Mouse (Mus musculus): ENCODE measurements around the gene Kirrel3.

Kirrel3 gene

DNA sequence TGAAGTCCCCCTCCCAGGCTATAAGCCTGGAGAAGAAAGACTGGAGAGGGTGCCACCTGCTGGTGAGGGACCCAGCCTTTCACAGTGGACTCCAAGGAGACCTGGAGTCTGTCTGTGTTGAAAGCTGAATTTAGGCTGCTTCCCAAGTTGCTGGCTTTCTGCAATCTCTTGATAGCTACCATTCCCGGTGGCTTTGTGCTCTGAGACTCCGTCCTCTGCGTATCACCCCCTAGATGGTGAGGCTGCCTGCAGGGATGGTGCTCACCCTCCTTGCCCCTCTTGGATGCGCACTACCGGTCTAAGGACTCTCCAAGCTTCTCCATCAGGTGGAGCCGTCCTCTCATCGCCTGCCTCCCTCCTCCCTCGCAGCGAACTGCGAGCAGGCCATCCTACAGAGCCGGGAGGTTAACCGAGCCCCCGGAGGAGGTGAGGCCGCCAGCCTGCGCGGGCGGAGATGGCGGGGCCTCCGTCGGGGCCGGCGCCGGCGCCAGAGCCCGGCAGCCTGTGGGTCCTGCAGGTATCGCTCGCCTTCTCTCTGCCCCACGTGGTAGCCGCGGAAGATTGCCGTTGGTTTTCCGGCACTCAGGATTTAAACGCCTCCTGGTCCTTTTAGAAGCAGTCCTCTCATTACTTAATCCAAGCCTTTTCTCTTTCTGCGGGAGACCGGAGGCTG, at the start of gene Kirrel3:
Gene Kirrel3 (plus strand): TSS at position 136 of the 673 bp plus-strand sequence.
- peak; percentile 6 for DNase-seq (ENCODE audit: low read depth, low spot score)

DNA sequence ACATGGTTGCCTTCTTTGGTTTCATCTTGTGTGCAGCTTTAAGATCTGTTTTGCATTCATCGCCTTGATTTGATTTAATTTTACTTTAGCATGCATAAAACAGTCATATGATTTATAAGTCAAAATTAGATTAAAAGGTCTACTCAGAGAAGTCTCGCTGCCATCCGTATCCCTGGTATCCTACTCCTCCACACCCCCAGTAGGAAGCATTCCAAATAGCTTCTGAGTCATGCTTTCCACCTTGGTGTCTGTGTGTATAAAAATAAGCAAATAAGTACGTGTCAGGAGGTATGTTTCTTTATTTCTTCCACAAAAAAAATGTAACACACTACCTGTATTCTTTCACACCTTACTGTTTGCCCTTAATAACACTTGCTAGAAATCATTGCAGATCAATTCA, 45.0 kb upstream of the Kirrel3 start:
- no peak for DNase-seq (ENCODE audit: low read depth, low spot score)

DNA sequence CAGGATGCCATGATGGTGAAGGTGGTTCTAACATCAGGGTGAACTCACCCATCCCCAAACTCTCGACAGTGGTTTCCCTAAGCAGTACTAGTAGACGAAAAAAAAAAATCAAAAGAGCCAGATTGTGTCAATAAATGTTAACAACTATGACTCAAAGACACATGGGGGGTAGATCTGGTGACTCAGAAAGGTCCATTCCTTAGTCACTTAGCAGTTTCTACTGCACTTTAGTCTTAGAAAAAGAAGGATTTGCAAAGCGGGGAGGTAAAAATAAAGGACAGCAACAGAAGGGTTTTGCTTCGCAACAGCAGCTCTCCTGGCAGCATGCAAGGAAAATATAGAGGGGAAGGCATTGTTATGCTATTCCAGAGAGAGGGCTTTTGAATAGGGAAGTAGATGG, 41.7 kb upstream of the Kirrel3 start:
- no peak for DNase-seq (ENCODE audit: low read depth, low spot score)

DNA sequence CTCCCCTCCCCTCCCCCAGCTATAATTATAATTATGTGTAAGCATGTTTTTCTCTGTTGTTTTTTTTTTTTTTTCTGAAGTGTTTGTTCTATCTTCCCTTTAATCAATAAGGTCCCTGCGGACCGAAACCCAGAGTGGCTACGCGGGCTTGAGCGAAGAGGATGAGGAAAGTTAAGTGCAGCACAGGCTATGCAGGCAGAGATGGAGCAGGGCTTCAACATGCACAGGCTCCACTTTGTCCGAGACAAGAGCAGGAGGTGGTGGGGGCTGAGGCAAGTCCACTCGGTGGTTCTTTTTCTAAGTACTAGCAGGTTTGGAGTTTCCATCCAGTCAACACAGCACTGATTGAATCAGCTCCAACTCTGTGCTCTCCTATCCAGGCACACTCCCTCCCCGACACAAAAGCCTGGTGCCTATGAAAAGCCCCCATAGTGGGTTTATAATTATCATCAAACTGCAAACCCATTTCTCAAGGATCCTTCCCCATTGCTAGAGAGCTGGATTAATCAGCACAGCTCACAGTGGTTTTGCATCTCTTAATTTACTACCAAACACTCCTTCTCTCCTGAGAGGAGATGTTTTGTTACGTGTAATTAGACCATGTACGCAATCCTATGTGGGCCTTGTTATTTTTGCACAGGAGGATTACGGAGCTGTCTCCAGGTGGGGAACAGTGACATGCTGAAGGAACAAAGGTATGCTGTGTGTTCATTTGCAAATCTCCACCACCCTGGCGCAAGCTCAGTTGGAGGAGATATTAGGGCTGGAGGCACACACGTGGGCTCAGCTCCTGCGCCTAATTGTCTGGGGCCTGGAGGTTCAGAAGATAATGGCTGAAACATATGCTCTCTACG, 39.0 kb upstream of the Kirrel3 start:
- DNase-seq (ENCODE audit: low read depth, low spot score), result no peak

DNA sequence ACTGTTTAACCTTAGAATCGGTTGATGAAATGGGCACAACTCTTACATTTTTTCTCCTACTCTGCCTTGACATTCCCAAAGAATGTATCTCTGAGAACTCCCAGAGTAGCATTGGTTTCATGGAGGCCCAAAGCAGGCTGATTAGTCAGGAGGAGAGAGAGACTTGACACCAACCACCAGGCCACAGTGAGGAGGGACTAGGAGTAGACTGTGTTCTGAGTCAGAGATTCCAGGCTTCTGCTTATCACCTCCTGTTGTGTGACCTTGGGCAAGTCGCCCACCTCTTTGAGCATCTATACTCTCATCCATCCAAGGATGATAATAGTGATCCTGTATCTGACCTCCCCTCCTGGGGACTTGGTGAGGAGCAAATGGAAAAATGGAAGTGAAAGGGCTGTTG, 38.0 kb upstream of the Kirrel3 start:
- no peak for DNase-seq (ENCODE audit: low read depth, low spot score)

DNA sequence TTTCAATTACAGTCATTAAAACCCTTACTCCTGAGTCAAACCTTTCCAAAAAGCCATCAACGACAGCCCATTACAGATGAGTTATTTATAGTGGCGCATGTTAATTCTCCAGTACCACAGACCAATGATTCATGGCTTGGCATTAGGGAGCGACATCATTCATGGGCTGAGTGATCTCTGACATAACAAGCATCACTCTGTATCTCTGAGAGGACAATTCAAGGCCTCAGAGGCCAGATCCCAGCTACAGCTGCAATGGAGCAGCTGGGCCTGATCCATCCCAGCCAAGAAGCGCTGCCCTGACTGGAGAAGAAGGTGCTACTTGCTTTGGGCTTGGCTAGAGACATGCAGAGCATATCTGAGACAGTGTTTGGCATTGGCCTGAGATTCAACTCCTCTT, 37.2 kb upstream of the Kirrel3 start:
- DNase-seq (ENCODE audit: low read depth, low spot score), result no peak

DNA sequence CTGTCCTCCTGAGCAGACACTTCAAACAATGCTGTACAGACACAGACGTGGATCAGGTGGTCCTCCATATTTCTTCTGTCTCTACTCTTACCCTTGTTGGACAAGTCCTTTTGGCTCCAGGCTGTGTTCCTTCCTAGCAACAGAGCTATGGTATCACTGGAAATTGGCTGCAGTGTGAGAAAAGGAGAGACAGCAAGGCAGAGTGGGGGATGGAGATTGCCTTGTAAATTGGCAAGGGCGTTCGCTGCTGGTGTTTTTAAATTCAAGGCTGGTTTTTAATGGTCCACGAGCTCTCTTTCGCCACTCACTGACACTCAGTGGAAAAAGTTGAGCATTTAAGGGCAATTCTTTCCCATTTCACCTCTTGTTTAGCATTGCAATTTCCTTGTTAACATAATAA, 27.5 kb upstream of the Kirrel3 start:
- DNase-seq (ENCODE audit: low read depth, low spot score), result no peak

DNA sequence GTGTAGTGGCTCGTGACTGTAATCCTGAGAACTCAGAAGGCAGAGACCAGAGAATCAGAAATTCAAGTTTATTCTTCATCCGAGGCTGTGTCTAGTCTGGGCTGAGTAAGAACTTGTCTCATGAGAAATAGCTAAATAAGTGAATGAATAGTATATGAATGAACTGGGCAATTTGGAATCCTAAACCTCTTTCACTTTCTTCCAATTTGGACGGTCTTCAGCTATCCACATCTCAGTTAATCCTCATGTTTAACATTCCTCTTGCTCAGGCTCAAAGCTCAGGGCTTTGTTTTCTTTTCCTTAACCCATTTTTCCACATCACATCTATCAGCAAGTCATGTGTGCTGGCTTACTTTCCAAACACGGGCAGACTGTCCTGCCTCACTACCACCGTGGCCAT, 25.7 kb upstream of the Kirrel3 start:
- DNase-seq (ENCODE audit: low read depth, low spot score), result no peak

DNA sequence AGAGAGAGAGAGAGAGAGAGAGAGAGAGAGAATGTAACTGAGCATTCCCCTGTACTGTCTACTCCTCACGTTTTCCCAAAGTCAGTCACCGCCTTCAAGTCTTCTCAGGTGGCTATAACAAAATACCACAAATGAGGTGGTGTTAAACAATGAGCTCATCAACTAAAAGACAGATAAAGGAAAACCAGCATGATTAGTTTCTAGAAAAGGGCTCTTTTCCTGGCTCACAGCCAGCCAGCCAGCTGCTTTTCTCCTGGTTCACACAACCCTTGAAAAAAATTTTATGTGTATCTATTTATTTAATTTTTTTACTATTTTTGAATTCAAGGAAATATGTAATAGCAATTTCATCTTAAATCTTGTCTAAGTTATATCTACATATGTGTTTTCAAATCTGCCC, 22.0 kb upstream of the Kirrel3 start:
- no peak for DNase-seq (ENCODE audit: low read depth, low spot score)

DNA sequence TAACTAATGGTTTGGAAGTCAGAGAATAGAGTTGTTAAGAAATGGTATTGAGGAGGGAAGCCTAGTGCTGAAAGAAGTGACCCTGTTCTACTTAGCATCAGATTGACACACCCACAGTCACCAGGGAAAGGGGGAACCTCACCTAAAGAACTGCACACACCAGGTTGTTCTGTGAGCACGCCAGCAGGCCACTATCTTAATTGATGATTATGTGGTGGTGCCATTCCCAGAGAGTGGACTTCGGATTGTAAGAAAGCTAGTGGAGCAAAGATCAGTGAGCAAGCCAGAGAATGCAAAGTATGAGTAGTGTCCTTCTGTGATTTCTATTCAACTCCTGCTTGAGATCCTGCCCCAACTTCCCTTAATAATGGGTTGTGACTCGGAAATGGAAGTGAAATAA, 19.6 kb upstream of the Kirrel3 start:
- DNase-seq (ENCODE audit: low read depth, low spot score), result no peak

DNA sequence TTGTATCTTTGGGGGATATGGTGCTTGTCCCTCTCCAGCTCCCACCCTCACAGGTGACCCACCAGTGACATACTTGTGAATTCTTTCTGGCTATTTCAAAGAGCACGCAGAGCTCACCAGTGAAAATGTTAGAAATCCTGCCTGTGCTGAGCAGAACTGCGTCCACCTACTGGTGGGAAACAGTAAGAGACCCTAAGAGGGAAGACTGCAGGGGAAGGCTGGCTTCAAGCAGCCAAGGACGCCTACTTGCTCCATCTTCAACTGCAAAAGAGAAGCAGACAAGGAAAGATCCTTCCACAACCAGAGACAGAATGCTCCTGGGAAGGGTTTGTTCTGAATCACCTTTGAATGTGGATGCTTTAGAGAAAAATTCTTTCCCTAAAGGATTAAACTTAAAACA, 16.5 kb upstream of the Kirrel3 start:
- no peak for DNase-seq (ENCODE audit: low read depth, low spot score)

DNA sequence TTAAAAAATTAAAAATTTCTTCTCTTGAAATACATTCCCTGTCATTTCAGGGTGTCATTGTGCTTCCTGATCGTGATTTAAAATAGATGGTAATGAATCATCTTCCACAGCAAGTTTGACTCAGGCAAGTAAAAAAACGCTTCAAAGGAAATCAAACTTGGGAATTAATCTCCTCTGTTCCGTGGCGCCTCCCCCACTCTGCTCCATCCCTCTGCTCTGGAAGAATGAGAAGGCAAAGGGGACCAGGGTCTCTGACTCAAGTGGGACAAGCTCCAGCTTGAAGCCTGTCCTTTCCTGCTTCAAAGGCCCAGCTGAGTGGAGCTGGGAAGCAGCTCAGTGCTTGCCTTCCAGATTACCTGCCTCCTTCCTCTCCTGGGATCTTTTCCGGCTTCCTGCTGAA, 9.5 kb upstream of the Kirrel3 start:
- DNase-seq (ENCODE audit: low read depth, low spot score), result no peak

DNA sequence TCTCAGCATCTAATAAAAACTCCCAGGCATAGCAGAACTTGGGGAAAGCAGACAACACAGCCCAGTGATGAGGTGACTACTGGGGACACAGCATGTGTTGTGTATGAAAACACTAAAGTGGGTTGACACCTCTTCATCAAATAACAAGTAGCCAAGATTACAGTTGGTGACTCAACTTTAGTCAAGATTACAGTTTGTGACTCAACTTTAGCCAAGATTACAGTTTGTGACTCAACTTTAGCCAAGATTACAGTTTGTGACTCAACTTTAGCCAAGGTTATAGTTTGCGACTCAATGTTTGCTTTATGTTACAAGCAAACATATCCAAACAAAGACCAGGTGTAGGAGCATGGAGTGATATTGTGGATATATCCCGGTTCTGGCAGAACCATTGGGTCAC, 7.2 kb upstream of the Kirrel3 start:
- no peak for DNase-seq (ENCODE audit: low read depth, low spot score)

DNA sequence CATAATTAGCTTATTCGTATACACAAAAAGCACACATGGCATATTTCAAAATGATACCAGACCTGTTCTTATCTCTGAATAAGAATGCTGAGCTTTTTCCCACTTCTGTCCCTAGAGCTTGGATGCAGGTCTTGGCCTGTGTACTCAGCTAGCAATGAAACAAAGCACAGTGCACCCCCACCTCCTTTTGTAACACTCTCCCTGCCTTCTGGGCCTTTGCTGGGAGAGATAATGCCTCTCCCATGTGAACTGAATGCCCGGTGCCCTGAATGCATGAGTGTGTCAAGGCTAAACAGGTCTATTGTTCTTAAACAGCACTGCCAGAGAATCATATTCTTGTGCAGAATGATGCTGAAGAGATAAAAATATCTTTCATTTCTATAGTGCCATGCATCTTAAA, 2.5 kb upstream of the Kirrel3 start:
- no peak for DNase-seq (ENCODE audit: low read depth, low spot score)

DNA sequence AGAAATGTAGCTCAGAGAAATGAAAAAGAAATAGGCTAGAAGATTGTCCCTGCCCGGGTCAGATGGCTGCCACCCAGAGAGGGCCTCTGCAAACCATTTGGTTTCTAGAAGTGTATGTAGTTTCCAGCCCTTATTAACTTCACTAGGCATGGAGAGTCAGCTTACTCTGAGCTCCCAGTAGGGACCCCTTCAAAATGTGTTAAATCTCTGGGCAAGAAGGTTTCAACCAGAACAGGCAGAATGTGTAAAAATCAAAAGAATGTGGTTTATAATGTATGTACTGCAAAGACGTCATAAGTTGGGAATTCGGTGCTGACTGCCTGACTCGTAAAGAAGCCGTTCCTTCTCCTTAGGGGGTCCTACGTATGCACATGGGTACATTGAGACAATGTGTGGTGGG, 1.0 kb upstream of the Kirrel3 start:
- no peak for DNase-seq (ENCODE audit: low read depth, low spot score)

DNA sequence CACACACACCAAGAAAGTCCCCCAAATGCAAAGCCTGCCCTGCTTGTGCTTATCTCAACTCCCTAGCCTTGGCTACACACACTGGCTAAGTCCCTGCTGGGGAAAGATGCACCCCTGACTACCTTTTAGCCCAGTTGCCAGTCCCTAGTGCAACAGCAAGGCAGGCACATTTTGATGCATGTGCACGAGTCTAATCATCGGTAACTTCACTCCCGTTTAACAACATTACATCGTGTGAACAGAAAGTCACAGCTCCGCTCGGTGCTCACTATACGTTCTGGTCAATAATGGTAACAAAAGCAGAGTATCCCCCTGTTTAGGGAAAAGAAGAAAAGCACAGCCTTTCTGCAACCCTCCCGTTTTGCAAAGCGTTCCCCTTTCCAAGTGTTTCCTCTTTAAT, 2.6 kb downstream of the Kirrel3 start:
- DNase-seq (ENCODE audit: low read depth, low spot score), result no peak

DNA sequence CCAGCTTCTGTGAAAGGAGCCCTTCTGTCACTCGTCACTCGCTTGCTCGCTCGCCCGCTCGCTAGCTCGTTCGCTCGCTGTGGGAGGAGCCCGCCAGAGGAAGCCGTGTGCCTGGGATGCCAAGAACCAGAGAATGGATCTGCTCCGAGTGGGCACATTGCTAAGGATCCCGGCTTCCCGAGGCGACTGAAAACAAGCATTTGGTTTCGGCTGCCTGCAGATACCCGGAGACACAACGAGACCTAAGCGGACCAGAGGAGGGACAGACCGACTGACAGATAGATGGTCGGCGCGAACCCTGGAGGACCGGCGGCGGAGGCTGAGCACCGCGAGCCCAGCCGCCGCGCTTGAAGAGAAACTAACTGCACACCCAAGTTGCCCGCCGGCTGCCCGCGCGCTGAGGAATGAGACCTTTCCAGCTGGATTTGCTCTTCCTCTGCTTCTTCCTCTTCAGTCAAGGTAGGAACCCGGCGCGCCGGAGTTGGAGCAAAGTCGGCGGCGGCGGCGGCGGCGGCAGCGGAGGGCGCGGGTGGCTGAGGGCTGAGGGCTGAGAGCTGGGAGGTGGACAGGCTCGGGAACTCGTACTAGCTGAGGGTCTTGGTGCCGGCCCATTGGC, 3.1 kb downstream of the Kirrel3 start:
- DNase-seq (ENCODE audit: low read depth, low spot score), result peak; percentile 7

DNA sequence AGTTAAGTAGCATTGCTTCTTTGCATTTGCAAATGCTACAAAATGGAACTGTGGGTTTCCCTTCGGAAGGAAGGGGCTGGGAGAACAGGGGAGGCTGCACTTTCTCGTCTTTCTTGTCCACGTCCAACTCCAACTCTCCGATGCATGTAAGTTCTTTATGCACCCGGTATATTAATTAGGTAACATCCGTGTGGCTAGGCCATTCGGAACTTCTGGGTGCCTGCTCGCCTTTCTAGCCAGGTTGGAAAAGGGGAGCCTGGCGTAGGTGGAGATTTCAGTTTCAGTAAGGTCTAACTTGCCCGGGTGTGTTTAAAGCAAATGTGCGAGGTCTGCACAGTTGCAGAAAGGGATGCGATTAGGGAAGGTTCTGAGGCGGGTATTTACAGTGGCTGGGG, 3.6 kb downstream of the Kirrel3 start:
- no peak for DNase-seq (ENCODE audit: low read depth, low spot score)

DNA sequence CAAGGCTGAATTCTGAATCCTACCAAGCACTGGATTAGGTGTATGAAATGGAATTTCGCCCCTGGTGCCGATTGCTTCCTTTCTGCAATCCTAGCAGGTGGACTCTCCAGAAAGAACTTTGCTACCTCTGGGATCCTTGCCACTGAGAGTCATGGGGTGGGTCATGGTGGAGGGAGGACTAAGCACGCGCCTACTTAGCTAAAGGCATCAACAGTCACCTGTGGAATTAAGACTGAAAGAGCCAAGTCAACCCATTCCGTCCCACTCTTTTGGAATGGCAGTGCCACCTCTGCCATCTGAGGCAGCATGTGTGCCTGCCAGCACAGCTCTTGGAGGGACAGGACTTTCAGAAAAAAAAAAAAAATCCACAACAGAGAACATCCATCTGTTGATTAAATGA, 4.1 kb downstream of the Kirrel3 start:
- DNase-seq (ENCODE audit: low read depth, low spot score), result no peak

DNA sequence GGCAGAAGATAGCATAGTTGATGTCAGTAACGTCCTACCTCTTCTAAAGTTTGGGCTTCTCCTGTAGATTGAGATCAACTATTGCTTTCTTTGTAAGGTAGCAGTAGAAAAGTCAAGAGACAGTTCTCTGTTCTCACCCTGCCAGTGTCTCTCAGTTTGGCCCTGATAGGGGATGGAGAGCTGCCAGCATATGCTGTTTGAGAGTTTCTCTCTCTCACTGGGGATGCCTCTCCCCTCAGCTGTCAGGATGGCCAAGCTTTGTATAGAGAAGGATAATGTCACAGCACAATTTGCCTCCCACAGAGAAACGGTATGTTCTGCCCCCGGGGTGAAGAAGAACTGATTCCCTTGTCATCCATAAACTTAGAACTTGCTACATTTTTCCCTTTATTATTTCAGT, 6.4 kb downstream of the Kirrel3 start:
- no peak for DNase-seq (ENCODE audit: low read depth, low spot score)

DNA sequence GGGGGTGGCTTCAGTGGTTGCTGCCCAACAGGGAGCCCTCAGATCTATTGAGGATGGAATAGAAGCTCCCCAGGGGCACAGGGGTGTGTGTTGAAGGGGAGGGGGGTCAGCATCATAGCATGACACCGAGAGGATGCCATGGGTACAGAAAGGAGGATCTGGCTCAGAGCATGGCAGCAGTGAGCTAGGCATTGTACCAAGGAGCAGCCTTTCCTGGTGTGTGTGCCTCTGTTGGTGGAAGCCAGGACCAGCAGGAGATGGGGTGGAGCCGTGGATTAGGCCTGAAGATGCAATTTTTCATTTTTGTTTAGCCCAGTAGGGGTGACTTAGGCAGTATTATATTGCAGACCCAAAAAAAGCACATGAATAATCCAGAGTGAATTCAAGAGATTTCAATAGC, 7.9 kb downstream of the Kirrel3 start:
- no peak for DNase-seq (ENCODE audit: low read depth, low spot score)

DNA sequence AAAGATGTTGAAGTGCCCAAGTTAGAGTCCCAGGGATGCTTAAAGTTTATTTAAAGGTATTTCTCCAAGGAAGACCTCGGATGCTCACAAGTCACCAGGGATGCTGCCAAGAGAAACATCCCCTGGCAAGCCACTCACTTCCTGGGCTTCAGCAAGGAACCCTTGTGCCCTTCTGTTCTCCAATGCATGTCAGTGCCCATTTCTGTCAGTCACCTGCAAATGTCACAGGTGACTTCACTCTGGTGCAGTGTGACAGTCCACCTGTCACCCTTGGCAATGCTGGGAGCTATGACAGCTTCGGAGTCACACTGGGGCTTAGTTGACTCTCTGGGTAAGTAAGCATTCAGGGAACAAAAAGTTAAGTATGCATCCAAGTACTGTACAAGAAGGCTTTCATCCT, 12.4 kb downstream of the Kirrel3 start:
- DNase-seq (ENCODE audit: low read depth, low spot score), result no peak

DNA sequence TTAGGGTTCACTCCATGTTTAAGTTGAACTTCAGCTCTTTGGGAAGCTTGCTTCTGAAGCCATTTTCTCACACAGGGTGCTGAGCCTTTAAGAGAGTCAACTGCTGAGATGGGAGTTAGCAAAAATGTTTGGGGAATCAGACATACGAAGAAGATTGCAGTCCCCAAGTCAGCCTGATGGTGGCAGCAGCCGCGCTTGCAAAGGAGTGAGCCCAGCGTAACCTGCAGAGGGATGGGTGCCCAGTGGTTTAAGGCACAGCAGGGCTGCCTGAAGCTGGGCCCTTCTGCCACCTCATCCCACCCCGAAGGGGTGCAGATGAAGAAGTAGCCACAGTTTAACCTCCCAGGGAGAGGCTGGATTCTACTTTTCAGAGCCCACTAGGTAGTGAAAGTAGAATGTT, 13.0 kb downstream of the Kirrel3 start:
- peak; percentile 34 for DNase-seq (ENCODE audit: low read depth, low spot score)
